Mouse (Mus musculus) intestine, postnatal 0 days (tissue): Measurements from ENCODE around the gene Kazald1. TPM values are rescaled to one million over a fixed set of nuclear protein-coding genes. Genes with fewer than 3 reads are reported as not detected.

ENCODE experiments used
- ATAC-seq: fragments of 200-750 bp; cut with Nextera tagmentation; 2 replicates; pipeline ENCODE4 v1.8.0; 2017; ENCODE audit warnings: mild to moderate bottlenecking, moderate TSS enrichment, moderate library complexity
- H3K27ac ChIP-seq: fragments of 300-500 bp; sonication (generic); 2 replicates; pipeline ENCODE4 v1.5.1; 2014; ENCODE audit warnings: mild to moderate bottlenecking, low read depth, low read length, moderate library complexity
- H3K27me3 ChIP-seq: fragments of 300-500 bp; sonication (generic); replicated peaks from 2 replicates; pipeline ENCODE4 v1.6.1; 2014; ENCODE audit warnings: low read length, mixed read lengths; ENCODE audit not compliant: control insufficient read depth, insufficient read depth
- H3K36me3 ChIP-seq: fragments of 300-500 bp; sonication (generic); 2 replicates; pipeline ENCODE4 v1.6.1; 2014; ENCODE audit warnings: mild to moderate bottlenecking, moderate library complexity; ENCODE audit not compliant: control insufficient read depth, insufficient read depth
- H3K4me1 ChIP-seq: fragments of 300-500 bp; sonication (generic); replicated peaks from 2 replicates; pipeline ENCODE4 v1.6.1; 2014; ENCODE audit warnings: antibody characterized with exemption, low read length, mixed read lengths; ENCODE audit not compliant: control insufficient read depth, insufficient read depth
- H3K4me2 ChIP-seq: fragments of 300-500 bp; sonication (generic); replicated peaks from 2 replicates; pipeline ENCODE4 v1.6.1; 2014; ENCODE audit warnings: low read depth, mild to moderate bottlenecking, moderate library complexity
- H3K4me3 ChIP-seq: fragments of 300-500 bp; sonication (generic); 2 replicates; pipeline ENCODE4 v1.5.1; 2014; ENCODE audit warnings: low read depth, low read length
- H3K9ac ChIP-seq: fragments of 300-500 bp; sonication (generic); 2 replicates; pipeline ENCODE4 v1.6.1; 2014; ENCODE audit warnings: mild to moderate bottlenecking, low read depth, low read length
- H3K9me3 ChIP-seq: fragments of 300-500 bp; sonication (generic); 2 replicates; pipeline ENCODE4 v1.6.1; 2016; ENCODE audit warnings: mixed run types; ENCODE audit not compliant: control insufficient read depth
- CTCF ChIP-seq: sonication (generic); IDR thresholded peaks from 2 replicates; pipeline ENCODE4 v1.5.1; 2016; ENCODE audit warnings: low read depth, mild to moderate bottlenecking, control low read depth, antibody characterized with exemption, moderate library complexity
- WGBS: fragments of 180-500 bp; shearing (Covaris S2); extraction: QIAGEN DNeasy Blood & Tissue Kit; methylation state at CpG from one replicate; pipeline ENCODE4 v1.1.7; 2014; 5-methylcytosine and 5-hydroxymethylcytosine counted together
- polyA plus RNA-seq: library from polyadenylated mRNA; unstranded; fragments of >200 nt; fragmentation: Nextera tagmentation; extraction: Ambion mirVana; gene quantifications from 2 replicates; pipeline ENCODE4 v1.2.1, GENCODE M21; 2015

Kazald1 gene
- polyA plus RNA-seq, 1 experiment from 2014 or later, result 1.2 TPM

DNA sequence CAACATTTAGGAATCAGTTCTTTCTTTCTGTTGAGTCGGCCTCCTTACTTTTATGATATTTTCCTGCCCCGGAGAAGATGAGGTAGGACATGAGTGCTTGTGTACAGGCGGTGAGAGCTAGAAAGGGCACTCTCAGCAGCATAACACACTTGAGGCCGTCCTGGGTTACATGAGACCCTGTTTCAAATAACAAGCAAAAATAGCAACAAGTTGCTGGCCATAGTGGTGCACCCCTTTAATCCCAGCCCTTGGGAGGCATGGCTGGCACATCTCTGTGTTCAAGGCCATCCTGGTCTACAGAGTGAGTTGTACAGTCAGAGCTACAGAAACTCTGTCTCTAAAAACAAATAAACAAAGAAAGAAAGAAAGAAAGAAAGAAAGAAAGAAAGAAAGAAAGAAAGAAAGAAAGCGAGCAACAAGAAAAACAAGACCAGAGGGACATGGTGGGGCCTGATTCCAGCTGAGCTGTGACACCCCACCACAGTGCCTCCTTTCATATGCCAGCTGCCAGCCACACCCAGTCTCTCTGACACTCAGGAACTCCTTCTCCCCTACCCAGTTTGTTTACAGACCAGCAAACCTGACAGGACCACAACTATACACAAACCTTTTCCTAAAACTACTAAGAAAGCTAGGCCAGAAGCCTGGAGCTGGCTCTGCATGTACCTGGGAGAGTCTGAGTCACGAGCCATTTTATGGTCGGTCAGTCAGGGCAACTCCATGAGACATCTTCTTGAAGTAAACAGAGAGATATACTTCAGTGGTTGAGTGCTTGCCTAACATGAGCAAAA is 17.9 kb upstream of the Kazald1 start:
- WGBS, result 60% methylated on average over 7 of the region's 7 CpGs
- no peak overlapping the region; the same call in 1 of the 2 replicates for H3K9ac ChIP-seq
- peak overlapping the region; percentile 80 for H3K4me2 ChIP-seq
- H3K27ac ChIP-seq, result peak overlapping the region; percentile 95
- TF ChIP-seq CTCF, result no peak
- H3K9me3 ChIP-seq, result no peaks in the 10 kb centered on the region
- no peak for ATAC-seq
- H3K4me3 ChIP-seq, result peak overlapping the region; percentile 59
- no peaks in the 10 kb centered on the region; the same call in 1 of the 2 replicates for H3K4me1 ChIP-seq
- H3K27me3 ChIP-seq, result no peaks in the 10 kb centered on the region
- H3K36me3 ChIP-seq, result peaks cover 17% of the 10 kb centered on the region

GRCm38 (mm10) chr19:45057724-45058112 is 17.3 kb upstream of the Kazald1 start:
- H3K9me3 ChIP-seq, result no peaks in the 10 kb centered on the region

DNA sequence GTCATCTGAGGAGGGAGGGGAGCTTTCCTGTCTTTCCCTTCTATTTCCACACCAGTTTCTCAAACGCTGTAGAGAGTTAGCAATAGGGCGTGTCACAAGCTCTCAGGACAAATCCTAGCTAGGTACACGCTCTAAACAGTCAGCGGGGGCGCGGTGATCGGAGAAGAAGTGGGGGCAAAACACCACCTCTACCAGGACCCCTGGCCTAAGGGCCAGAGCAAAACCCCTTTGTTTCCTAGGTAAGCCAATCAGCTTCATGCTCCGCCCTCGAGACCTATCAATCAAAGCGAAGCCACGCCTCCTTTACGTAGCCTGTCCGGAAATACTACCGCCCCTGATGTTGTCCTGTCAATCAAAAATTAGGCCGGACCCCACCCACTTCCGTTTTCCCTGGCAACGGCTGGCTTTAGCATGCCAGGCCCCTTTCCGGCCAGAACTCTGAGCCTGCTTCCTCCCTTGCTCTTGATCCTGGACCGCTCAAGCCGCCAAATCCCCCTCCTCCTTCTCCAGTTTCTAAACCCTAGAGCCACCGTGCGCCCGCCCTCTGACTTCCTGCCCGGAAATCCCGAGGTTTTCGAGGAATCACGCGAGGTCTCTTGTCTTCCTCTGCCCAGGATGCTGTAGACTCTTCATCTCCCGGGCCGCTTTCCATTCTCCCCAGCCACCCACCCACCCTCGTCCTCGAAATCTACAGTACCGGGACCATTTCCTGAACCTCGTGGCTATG is 16.8 kb upstream of the Kazald1 start:
- ATAC-seq, result peak; percentile 87
- peak overlapping the region; percentile 95 for H3K27ac ChIP-seq
- no peaks in the 10 kb centered on the region for H3K9me3 ChIP-seq
- H3K27me3 ChIP-seq, result no peaks in the 10 kb centered on the region
- H3K9ac ChIP-seq, result peak overlapping the region; percentile 51
- H3K36me3 ChIP-seq, result peaks cover 10% of the 10 kb centered on the region; the same call in 1 of the 2 replicates
- no peaks in the 10 kb centered on the region; the same call in 1 of the 2 replicates for H3K4me1 ChIP-seq
- H3K4me3 ChIP-seq, result peak overlapping the region; percentile 59
- TF ChIP-seq CTCF, result no peak
- peak overlapping the region; percentile 80 for H3K4me2 ChIP-seq
- WGBS, result under 1% methylated on average over 34 of the region's 34 CpGs

More at GRCm38 (mm10) chr19:45057724-45058112, 17.3 kb upstream of the Kazald1 start:
- Histone ChIP-seq H3K4me3 (peak overlapping the region; percentile 59), H3K4me2 (peak overlapping the region; percentile 80), H3K4me1 (no peaks in the 10 kb centered on the region; the same call in 1 of the 2 replicates), H3K27me3 (no peaks in the 10 kb centered on the region), H3K27ac (peak overlapping the region; percentile 95), H3K36me3 (peaks cover 16% of the 10 kb centered on the region), H3K9ac (peak overlapping the region; percentile 51; the same call in 1 of the 2 replicates)
- no peak for ATAC-seq
- 28% methylated on average over 7 of the region's 7 CpGs for WGBS
- no peak for TF ChIP-seq CTCF

- peak overlapping the region; percentile 59 for H3K4me3 ChIP-seq
- ATAC-seq, result no peak; the same call in 1 of the 2 replicates
- peak overlapping the region; percentile 95 for H3K27ac ChIP-seq
- under 1% methylated on average over 14 of the region's 14 CpGs for WGBS
- peaks cover 10% of the 10 kb centered on the region; the same call in 1 of the 2 replicates for H3K36me3 ChIP-seq
- no peaks in the 10 kb centered on the region; the same call in 1 of the 2 replicates for H3K4me1 ChIP-seq
- TF ChIP-seq CTCF, result no peak
- H3K4me2 ChIP-seq, result peak overlapping the region; percentile 80
- H3K9me3 ChIP-seq, result no peaks in the 10 kb centered on the region
- H3K9ac ChIP-seq, result peak overlapping the region; percentile 51
- H3K27me3 ChIP-seq, result peaks cover 3% of the 10 kb centered on the region; the same call in 1 of the 2 replicates
Measured at GRCm38 (mm10) chr19:45058841-45059240, 16.2 kb upstream of the Kazald1 start.

DNA sequence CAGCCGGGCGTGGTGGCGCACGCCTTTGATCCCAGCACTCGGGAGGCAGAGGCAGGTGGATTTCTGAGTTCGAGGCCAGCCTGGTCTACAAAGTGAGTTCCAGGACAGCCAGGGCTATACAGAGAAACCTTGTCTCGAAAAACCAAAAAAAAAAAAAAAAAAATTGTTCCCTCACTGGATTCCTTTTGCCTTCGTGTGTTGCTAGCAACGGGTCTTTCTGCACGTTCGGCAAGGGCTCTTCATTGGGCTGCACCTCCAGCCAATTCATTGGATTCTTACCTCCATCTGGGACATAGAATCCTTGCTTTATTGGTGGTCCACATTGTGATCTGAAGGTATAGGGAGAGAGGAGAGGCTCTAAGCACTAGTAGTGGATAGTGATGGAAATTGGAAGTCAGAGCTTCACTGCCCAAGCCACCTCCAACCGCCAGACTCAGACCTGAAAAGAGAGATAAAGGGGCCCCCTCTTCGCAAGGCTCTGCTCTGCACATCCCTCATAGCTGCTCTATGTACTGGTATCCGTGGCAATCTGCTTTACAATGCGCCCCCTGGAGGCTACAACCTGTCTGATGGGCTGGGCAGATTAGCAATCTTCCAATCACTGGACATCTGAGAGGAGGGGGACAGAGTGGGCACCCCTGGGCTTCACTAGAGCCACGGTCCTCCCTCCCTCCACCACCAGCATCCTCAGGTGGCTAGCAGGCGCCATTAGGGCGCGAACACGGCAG is 11.3 kb upstream of the Kazald1 start:
- Histone ChIP-seq H3K4me3 (no peak overlapping the region), H3K4me2 (no peak overlapping the region), H3K27me3 (peaks cover 41% of the 10 kb centered on the region), H3K27ac (no peak overlapping the region), H3K36me3 (no peaks in the 10 kb centered on the region), H3K9me3 (no peaks in the 10 kb centered on the region), H3K9ac (no peak overlapping the region), H3K4me1 (no peaks in the 10 kb centered on the region)
- 42% methylated on average over 19 of the region's 20 CpGs for WGBS
- no peak for ATAC-seq
- TF ChIP-seq CTCF, result peak; percentile 74

GRCm38 (mm10) chr19:45065226-45065625 is 9.8 kb upstream of the Kazald1 start:
- no peak for ATAC-seq
- no peaks in the 10 kb centered on the region for H3K9me3 ChIP-seq
- 6% methylated on average over 21 of the region's 21 CpGs for WGBS
- no peak overlapping the region for H3K9ac ChIP-seq
- H3K27me3 ChIP-seq, result peaks cover 44% of the 10 kb centered on the region
- no peak overlapping the region for H3K4me2 ChIP-seq
- no peak for TF ChIP-seq CTCF
- H3K27ac ChIP-seq, result no peak overlapping the region
- H3K36me3 ChIP-seq, result no peaks in the 10 kb centered on the region
- H3K4me1 ChIP-seq, result no peaks in the 10 kb centered on the region
- no peak overlapping the region for H3K4me3 ChIP-seq
